24 mouse cellular contexts compared by ENCODE assay signal in the genomic region with DNA sequence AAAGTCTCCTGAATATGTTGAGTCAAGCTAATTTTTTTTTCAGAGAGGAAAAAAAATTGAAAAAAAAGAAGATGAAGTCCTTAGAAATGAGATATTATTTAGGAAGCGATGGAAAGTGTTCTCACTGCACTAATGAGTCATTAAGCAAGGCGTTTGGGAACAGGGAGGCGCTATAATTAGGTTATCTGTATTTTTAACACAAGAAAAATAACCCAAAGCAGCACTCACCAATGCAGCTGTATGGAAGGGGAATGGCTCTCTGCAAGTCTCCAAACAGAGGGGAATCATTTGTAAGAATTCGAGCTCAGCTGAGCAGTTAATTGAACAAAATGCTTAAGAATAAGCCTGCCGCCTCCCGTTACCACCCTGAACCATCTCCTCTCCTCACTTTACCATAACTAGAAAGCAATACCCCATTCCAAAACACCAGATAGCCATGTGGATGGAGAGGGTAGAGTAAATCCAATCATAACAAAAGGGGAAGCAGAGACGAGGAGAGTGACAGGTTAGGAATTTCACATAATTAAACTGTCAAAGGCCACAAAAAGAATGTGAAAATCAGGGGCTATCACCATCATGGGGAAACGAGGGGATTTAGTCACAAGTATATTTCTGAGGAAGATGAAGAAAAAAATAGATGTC.
A peak's percentile ranks its signal among the peaks of the same experiment; 100 is the strongest.
DNase-seq lines count a peak whose midpoint lies in the region; ATAC-seq lines count a peak whose summit lies in the region.
"Had no signal": no experiment of that assay in that cellular context is flagged by ENCODE, and none has a peak within 500 bp of the region (broad histone marks: within the 10 kb centered on the region; RNA-seq: fewer than 3 reads in every experiment).

No protein-coding gene starts in this region.

- DNase-seq in forebrain, embryonic 10.5 days (ENCODE audit: extremely low spot score, low spot score), result no peak
- peak; percentile 14 for DNase-seq in layer of hippocampus, adult 9-11 months
- DNase-seq in layer of hippocampus, postnatal 14 days (ENCODE audit: low spot score in 2 of 2), result no peak
- DNase-seq in retina, postnatal 1 day, result peak; percentile 30
- DNase-seq in retina, embryonic 14.5 days (ENCODE audit: low spot score), result no peak
- DNase-seq in telencephalon, adult 2 months (ENCODE audit: low read depth, low spot score), result peak; percentile 67
- DNase-seq: adrenal gland, postnatal 14 days; cerebellum, adult 11-12 months; cerebellum, postnatal 14 days; embryo, embryonic 11 days; kidney, postnatal 4 days; layer of hippocampus, postnatal 36 days; liver, postnatal 0 days; lung, postnatal 10 days; thymus, postnatal 36 days had no signal

- H3K4me3 ChIP-seq in forebrain, embryonic 13.5 days, result no peak overlapping the region
- H3K4me3 ChIP-seq in forebrain, embryonic 10.5 days, result no peak overlapping the region
- H3K4me3 ChIP-seq: kidney, embryonic 15.5 days; limb, embryonic 10.5 days; myocyte; neural tube, embryonic 15.5 days had no signal

- peak; percentile 84 for ATAC-seq in forebrain, embryonic 13.5 days
- ATAC-seq in megakaryocyte-erythroid progenitor cell, adult 5-6 weeks (replicated peaks; ENCODE audit: low FRiP score, low TSS enrichment, poor library complexity, severe bottlenecking), result no peak
- ATAC-seq: CD4-positive, CD25-positive, alpha-beta regulatory T cell, adult 4 months; intestine, postnatal 0 days; liver, postnatal 0 days; Patski had no signal

- no peaks in the 10 kb centered on the region for H3K27me3 ChIP-seq in forebrain, embryonic 13.5 days
- no peaks in the 10 kb centered on the region for H3K27me3 ChIP-seq in forebrain, embryonic 10.5 days (ENCODE audit: poor library complexity, severe bottlenecking)
- H3K27me3 ChIP-seq: kidney, embryonic 15.5 days; neural tube, embryonic 15.5 days had no signal

- H3K4me1 ChIP-seq in forebrain, embryonic 13.5 days, result peaks cover 31% of the 10 kb centered on the region
- H3K4me1 ChIP-seq in forebrain, embryonic 10.5 days, result peaks cover 10% of the 10 kb centered on the region
- H3K4me1 ChIP-seq: kidney, embryonic 15.5 days; limb, embryonic 10.5 days had no signal

- no peak overlapping the region for H3K9ac ChIP-seq in forebrain, embryonic 13.5 days
- H3K9ac ChIP-seq: kidney, embryonic 15.5 days; liver, postnatal 0 days; neural tube, embryonic 15.5 days had no signal

- 26% methylated on average over 8 of the region's 8 CpGs for WGBS in forebrain, embryonic 13.5 days
- 77% methylated on average over 8 of the region's 8 CpGs for WGBS in forebrain, embryonic 10.5 days

- peak overlapping the region; percentile 76 for H3K27ac ChIP-seq in forebrain, embryonic 13.5 days
- no peak overlapping the region for H3K27ac ChIP-seq in forebrain, embryonic 10.5 days
- H3K27ac ChIP-seq: kidney, embryonic 15.5 days; limb, embryonic 10.5 days; neural tube, embryonic 15.5 days had no signal

- peak overlapping the region; percentile 26 for H3K4me2 ChIP-seq in forebrain, embryonic 13.5 days
- H3K4me2 ChIP-seq: kidney, embryonic 15.5 days; neural tube, embryonic 15.5 days had no signal

- no peaks in the 10 kb centered on the region for H3K9me3 ChIP-seq in forebrain, embryonic 13.5 days (replicated peaks)
- no peaks in the 10 kb centered on the region for H3K9me3 ChIP-seq in forebrain, embryonic 10.5 days
- H3K9me3 ChIP-seq: kidney, embryonic 15.5 days; limb, embryonic 10.5 days; neural tube, embryonic 15.5 days had no signal

- H3K36me3 ChIP-seq in forebrain, embryonic 13.5 days (ENCODE audit: poor library complexity, severe bottlenecking), result no peaks in the 10 kb centered on the region
- H3K36me3 ChIP-seq in forebrain, embryonic 10.5 days (replicated peaks), result no peaks in the 10 kb centered on the region
- H3K36me3 ChIP-seq: kidney, embryonic 15.5 days; limb, embryonic 10.5 days; neural tube, embryonic 15.5 days had no signal

Comparison
In these comparisons a context has a peak if more than half of its experiments do, and no peak if none do; other contexts are left out.
1. DNase-seq: peak in layer of hippocampus, adult 9-11 months (single experiment), retina, postnatal 1 day (single experiment) and telencephalon, adult 2 months (single experiment); none in forebrain, embryonic 10.5 days (single experiment), layer of hippocampus, postnatal 14 days (0 of 2) and retina, embryonic 14.5 days (single experiment).